Mouse (Mus musculus) liver, adult (tissue): ENCODE data around the gene Dmac2.

Experiments used
- GATA4 ChIP-seq: IDR thresholded peaks from 2 replicates; pipeline ENCODE4 v1.6.1; 2014; ENCODE audit warnings: mild to moderate bottlenecking, low read length; ENCODE audit not compliant: insufficient replicate concordance

The Dmac2 gene

GRCm38 (mm10) chr7:25618865-25619721, at the start of gene Dmac2:
Dmac2 (plus strand) TSS chr7:25619414.
- no peak for TF ChIP-seq GATA4

- TF ChIP-seq GATA4 = no peak
These were observed 44.1 kb upstream of the Dmac2 start for GRCm38 (mm10) chr7:25575105-25575504.

- TF ChIP-seq GATA4 = no peak
These were observed 43.3 kb upstream of the Dmac2 start for GRCm38 (mm10) chr7:25575870-25576269.

GRCm38 (mm10) chr7:25579441-25579840, 39.8 kb upstream of the Dmac2 start:
- no peak for TF ChIP-seq GATA4

- TF ChIP-seq GATA4 = no peak
These were observed 36.9 kb upstream of the Dmac2 start for GRCm38 (mm10) chr7:25582301-25582810.

GRCm38 (mm10) chr7:25584651-25585050, 34.6 kb upstream of the Dmac2 start:
- no peak for TF ChIP-seq GATA4

GRCm38 (mm10) chr7:25585351-25586204, 33.6 kb upstream of the Dmac2 start:
- no peak for TF ChIP-seq GATA4

GRCm38 (mm10) chr7:25591226-25591625, 28.0 kb upstream of the Dmac2 start:
- no peak for TF ChIP-seq GATA4

GRCm38 (mm10) chr7:25593859-25594258, 25.4 kb upstream of the Dmac2 start:
- TF ChIP-seq GATA4 = no peak

- no peak for TF ChIP-seq GATA4
These were observed 19.6 kb upstream of the Dmac2 start for GRCm38 (mm10) chr7:25599663-25600062.

GRCm38 (mm10) chr7:25600666-25601065, 18.5 kb upstream of the Dmac2 start:
- no peak for TF ChIP-seq GATA4

- no peak for TF ChIP-seq GATA4
These were observed 17.9 kb upstream of the Dmac2 start for GRCm38 (mm10) chr7:25601346-25601745.

- TF ChIP-seq GATA4 = no peak
These were observed 12.6 kb upstream of the Dmac2 start for GRCm38 (mm10) chr7:25606625-25607063.

GRCm38 (mm10) chr7:25607196-25607595, 12.0 kb upstream of the Dmac2 start:
- TF ChIP-seq GATA4 = no peak

GRCm38 (mm10) chr7:25610056-25610455, 9.2 kb upstream of the Dmac2 start:
- no peak for TF ChIP-seq GATA4

GRCm38 (mm10) chr7:25611501-25611900, 7.7 kb upstream of the Dmac2 start:
- no peak for TF ChIP-seq GATA4
